Comparison of ENCODE assay signal across 13 mouse cellular contexts in the genomic region with DNA sequence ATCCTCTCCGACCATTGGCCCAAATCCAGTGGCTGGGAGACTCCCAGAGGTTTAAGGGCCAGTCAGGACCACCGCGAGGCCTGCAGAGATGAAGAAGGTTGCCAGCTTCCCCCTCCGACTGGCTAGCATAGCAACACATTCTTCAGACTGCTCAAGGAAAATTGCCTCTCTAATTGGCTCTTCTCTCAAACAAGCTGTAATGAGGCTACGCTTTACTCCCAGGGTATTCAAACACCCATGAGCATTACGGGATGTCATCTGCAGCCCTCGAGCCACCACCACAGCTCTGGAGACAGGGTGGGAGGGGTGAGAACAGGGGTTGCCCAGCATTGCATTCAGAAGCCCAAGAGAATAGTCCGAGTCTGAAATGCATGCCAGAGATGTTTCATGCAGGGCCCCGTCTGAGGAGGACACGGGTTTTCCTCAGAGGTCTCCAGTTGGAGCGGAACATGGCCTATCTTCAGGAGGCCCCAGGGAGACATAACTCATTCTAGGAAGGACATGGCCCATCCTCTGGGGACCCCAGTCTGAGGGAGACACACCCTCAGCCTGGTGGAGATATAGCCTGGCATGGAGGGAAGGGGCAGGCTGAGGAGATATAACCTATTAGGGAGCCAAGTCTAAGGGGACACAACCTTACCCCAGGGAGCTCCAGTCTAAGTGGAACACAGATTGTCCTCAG.
DNase-seq lines count a peak whose midpoint lies in the region; ATAC-seq and TF ChIP-seq lines count a peak whose summit lies in the region.
"Had no signal": no experiment of that assay in that cellular context is flagged by ENCODE, and none has a peak within 500 bp of the region (broad histone marks: within the 10 kb centered on the region; RNA-seq: fewer than 3 reads in every experiment).

No protein-coding gene starts in this region.

- 43% methylated on average over 11 of the region's 11 CpGs for WGBS in hindbrain, embryonic 10.5 days
- 25% methylated on average over 11 of the region's 11 CpGs for WGBS in hindbrain, embryonic 14.5 days
- WGBS in forebrain, embryonic 12.5 days = 21% methylated on average over 11 of the region's 11 CpGs
- WGBS in limb, embryonic 11.5 days = 41% methylated on average over 11 of the region's 11 CpGs
- WGBS in intestine, embryonic 15.5 days = 56% methylated on average over 11 of the region's 11 CpGs

- H3K4me1 ChIP-seq in hindbrain, embryonic 10.5 days (replicated peaks) = peaks cover 33% of the 10 kb centered on the region
- peaks cover 24% of the 10 kb centered on the region for H3K4me1 ChIP-seq in hindbrain, embryonic 14.5 days (replicated peaks; ENCODE audit: control insufficient read depth, insufficient read depth, low read length)
- H3K4me1 ChIP-seq in forebrain, embryonic 12.5 days = peaks cover 31% of the 10 kb centered on the region
- peaks cover 8% of the 10 kb centered on the region for H3K4me1 ChIP-seq in limb, embryonic 11.5 days (ENCODE audit: control insufficient read depth, insufficient read depth, low read length)
- H3K4me1 ChIP-seq in intestine, embryonic 15.5 days (replicated peaks) = no peaks in the 10 kb centered on the region

- peaks cover 17% of the 10 kb centered on the region for H3K27me3 ChIP-seq in hindbrain, embryonic 10.5 days (ENCODE audit: insufficient read depth, poor library complexity, severe bottlenecking)
- no peaks in the 10 kb centered on the region for H3K27me3 ChIP-seq in hindbrain, embryonic 14.5 days (ENCODE audit: control insufficient read depth, insufficient read depth, low read length)
- H3K27me3 ChIP-seq in forebrain, embryonic 12.5 days = peaks cover 60% of the 10 kb centered on the region
- no peaks in the 10 kb centered on the region for H3K27me3 ChIP-seq in limb, embryonic 11.5 days (ENCODE audit: control insufficient read depth, insufficient read depth, low read length)
- 0 out of 2 replicates have a peak, but pooled peaks cover 4% of the 10 kb centered on the region for H3K27me3 ChIP-seq in intestine, embryonic 15.5 days (replicated peaks)
- H3K27me3 ChIP-seq: midbrain, embryonic 12.5 days had no signal

- DNase-seq in hindbrain, embryonic 10.5 days (ENCODE audit: low spot score) = no peak
- no peak for DNase-seq in hindbrain, embryonic 14.5 days (ENCODE audit: low spot score)
- peak; percentile 88 for DNase-seq in brain, embryonic 14.5 days (ENCODE audit: low read depth)
- peak; percentile 41 for DNase-seq in limb, embryonic 11.5 days (ENCODE audit: low spot score)
- no peak for DNase-seq in spleen, adult 12 weeks (ENCODE audit: low spot score)
- DNase-seq in adrenal gland, postnatal 25 days = no peak
- DNase-seq: cerebellum, adult 8-10 months; layer of hippocampus, postnatal 36 days; right cerebral cortex, adult 18-20 months had no signal

- TF ChIP-seq POLR2A in brain, embryonic 14.5 days (IDR thresholded peaks at IDR 0.05; ENCODE audit: borderline replicate concordance, extremely low read depth, insufficient read depth, insufficient read length, poor library complexity, severe bottlenecking) = no peak

- no peak overlapping the region for H3K4me3 ChIP-seq in hindbrain, embryonic 10.5 days
- H3K4me3 ChIP-seq in hindbrain, embryonic 14.5 days (replicated peaks; ENCODE audit: low read length) = no peak overlapping the region
- H3K4me3 ChIP-seq in forebrain, embryonic 12.5 days (replicated peaks) = no peak overlapping the region
- no peak overlapping the region for H3K4me3 ChIP-seq in limb, embryonic 11.5 days (ENCODE audit: low read depth, low read length)
- H3K4me3 ChIP-seq in intestine, embryonic 15.5 days (replicated peaks) = no peak overlapping the region
- H3K4me3 ChIP-seq: midbrain, embryonic 12.5 days had no signal

- H3K27ac ChIP-seq in hindbrain, embryonic 10.5 days = 0 out of 2 replicates have a peak overlapping the region, but pooled peaks have one; percentile 26
- H3K27ac ChIP-seq in hindbrain, embryonic 14.5 days = no peak overlapping the region
- H3K27ac ChIP-seq in forebrain, embryonic 12.5 days = peak overlapping the region; percentile 38; the same call in 1 of the 2 replicates
- H3K27ac ChIP-seq in limb, embryonic 11.5 days (replicated peaks; ENCODE audit: low read depth, low read length) = no peak overlapping the region
- H3K27ac ChIP-seq in intestine, embryonic 15.5 days = no peak overlapping the region
- H3K27ac ChIP-seq: kidney, postnatal 0 days; midbrain, embryonic 12.5 days had no signal

- H3K9me3 ChIP-seq in hindbrain, embryonic 10.5 days = no peaks in the 10 kb centered on the region
- H3K9me3 ChIP-seq in hindbrain, embryonic 14.5 days (ENCODE audit: control insufficient read depth, low read length) = no peaks in the 10 kb centered on the region
- H3K9me3 ChIP-seq in forebrain, embryonic 12.5 days = no peaks in the 10 kb centered on the region
- H3K9me3 ChIP-seq in limb, embryonic 11.5 days (ENCODE audit: control insufficient read depth, low read length) = no peaks in the 10 kb centered on the region
- H3K9me3 ChIP-seq in intestine, embryonic 15.5 days = no peaks in the 10 kb centered on the region
- H3K9me3 ChIP-seq: midbrain, embryonic 12.5 days had no signal

- H3K36me3 ChIP-seq in hindbrain, embryonic 10.5 days = no peaks in the 10 kb centered on the region
- H3K36me3 ChIP-seq in hindbrain, embryonic 14.5 days (replicated peaks; ENCODE audit: control insufficient read depth, insufficient read depth) = no peaks in the 10 kb centered on the region
- H3K36me3 ChIP-seq in forebrain, embryonic 12.5 days (replicated peaks) = no peaks in the 10 kb centered on the region
- H3K36me3 ChIP-seq in limb, embryonic 11.5 days (ENCODE audit: control insufficient read depth, insufficient read depth, low read length) = no peaks in the 10 kb centered on the region
- H3K36me3 ChIP-seq in intestine, embryonic 15.5 days = no peaks in the 10 kb centered on the region
- H3K36me3 ChIP-seq: midbrain, embryonic 12.5 days had no signal

- no peak overlapping the region for H3K4me2 ChIP-seq in hindbrain, embryonic 14.5 days (replicated peaks)
- peak overlapping the region; percentile 1; the same call in 1 of the 2 replicates for H3K4me2 ChIP-seq in forebrain, embryonic 12.5 days
- no peak overlapping the region for H3K4me2 ChIP-seq in limb, embryonic 11.5 days (ENCODE audit: low read depth, severe bottlenecking)
- no peak overlapping the region for H3K4me2 ChIP-seq in intestine, embryonic 15.5 days (replicated peaks)
- H3K4me2 ChIP-seq: midbrain, embryonic 12.5 days had no signal

- no peak for ATAC-seq in hindbrain, embryonic 14.5 days (ENCODE audit: low FRiP score)
- ATAC-seq in forebrain, embryonic 12.5 days (ENCODE audit: low FRiP score) = peak; percentile 60; the same call in 1 of the 2 replicates
- no peak for ATAC-seq in limb, embryonic 11.5 days (ENCODE audit: insufficient number of reproducible peaks, low FRiP score, low TSS enrichment, low read depth)
- ATAC-seq in intestine, embryonic 15.5 days = no peak

- TF ChIP-seq CTCF in brain, embryonic 14.5 days (IDR thresholded peaks at IDR 0.05; ENCODE audit: borderline replicate concordance, extremely low read depth, insufficient read depth, insufficient read length) = no peak

- no peak overlapping the region for H3K9ac ChIP-seq in hindbrain, embryonic 14.5 days
- H3K9ac ChIP-seq in forebrain, embryonic 12.5 days = no peak overlapping the region
- H3K9ac ChIP-seq in limb, embryonic 11.5 days (ENCODE audit: low read length) = no peak overlapping the region
- H3K9ac ChIP-seq in intestine, embryonic 15.5 days = no peak overlapping the region
- H3K9ac ChIP-seq: midbrain, embryonic 12.5 days had no signal

Comparison
In these comparisons a context has a peak if more than half of its experiments do, and no peak if none do; other contexts are left out.
1. H3K27ac ChIP-seq: peak in hindbrain, embryonic 10.5 days (single experiment) and forebrain, embryonic 12.5 days (single experiment); none in hindbrain, embryonic 14.5 days (single experiment), limb, embryonic 11.5 days (single experiment) and intestine, embryonic 15.5 days (single experiment).
2. DNase-seq: peak in brain, embryonic 14.5 days (single experiment) and limb, embryonic 11.5 days (single experiment); none in hindbrain, embryonic 10.5 days (single experiment), hindbrain, embryonic 14.5 days (single experiment), spleen, adult 12 weeks (single experiment) and adrenal gland, postnatal 25 days (single experiment).